Mouse (Mus musculus) adrenal gland, postnatal 10 days (tissue): ENCODE data around the gene Slc44a1. TPM values are rescaled to one million over a fixed set of nuclear protein-coding genes. Genes with fewer than 3 reads are reported as not detected.
A peak's percentile ranks its signal among the peaks of the same experiment; 100 is the strongest.

ENCODE experiments used
- DNase-seq: peaks from one replicate; pipeline ENCODE4 v3.0.0; 2021; ENCODE audit warnings: mixed read lengths
- total RNA-seq, 2 experiments: library from RNA; stranded (reverse); gene quantifications; 2 replicates each; pipeline ENCODE4 v1.2.3; 2021

The Slc44a1 gene
- total RNA-seq, 2 experiments from 2014 or later = 69.5 to 75.8 TPM

GRCm38 (mm10) chr4:53537101-53537500, 96.9 kb downstream of the Slc44a1 start:
- no peak for DNase-seq

GRCm38 (mm10) chr4:53537539-53537938, 97.3 kb downstream of the Slc44a1 start:
- DNase-seq = no peak

- no peak for DNase-seq
These were observed 98.4 kb downstream of the Slc44a1 start for GRCm38 (mm10) chr4:53538600-53538999.

DNA sequence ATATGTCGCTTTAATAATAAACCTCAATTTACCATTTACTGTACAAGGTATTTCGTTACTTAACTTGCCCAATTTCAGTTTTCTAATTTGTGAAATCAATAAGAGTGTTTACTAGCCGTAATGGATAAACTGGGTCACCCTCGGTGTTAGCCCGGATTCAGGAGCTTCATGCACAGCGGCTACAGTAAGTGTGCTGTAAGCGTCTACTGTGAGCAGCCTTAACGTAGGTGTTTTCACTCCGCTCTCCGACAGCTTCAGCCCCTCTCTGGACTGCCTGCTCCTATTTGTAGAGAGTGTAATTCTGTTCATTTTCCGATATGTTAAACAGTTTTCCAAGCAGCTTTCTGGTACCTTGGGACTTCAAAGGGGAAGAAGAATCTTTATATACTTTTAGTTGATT, 99.7 kb downstream of the Slc44a1 start:
- no peak for DNase-seq

DNA sequence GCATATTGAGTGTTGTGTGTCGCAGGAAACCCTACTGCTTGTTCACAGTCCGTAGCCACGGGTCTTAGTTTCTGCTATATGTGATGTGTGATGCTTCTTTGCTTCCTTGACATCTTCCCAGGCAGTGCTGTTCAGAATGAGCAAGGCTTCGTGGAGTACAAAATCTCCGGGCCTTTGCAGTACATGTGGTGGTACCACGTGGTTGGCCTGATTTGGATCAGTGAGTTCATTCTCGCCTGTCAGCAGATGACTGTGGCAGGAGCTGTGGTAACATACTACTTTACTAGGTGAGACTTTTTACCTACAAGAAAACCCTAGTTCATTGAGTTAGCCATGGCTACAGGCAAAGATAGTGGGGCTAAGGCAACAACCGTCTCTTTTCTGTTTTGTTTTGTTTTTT, 103.2 kb downstream of the Slc44a1 start:
- no peak for DNase-seq

DNA sequence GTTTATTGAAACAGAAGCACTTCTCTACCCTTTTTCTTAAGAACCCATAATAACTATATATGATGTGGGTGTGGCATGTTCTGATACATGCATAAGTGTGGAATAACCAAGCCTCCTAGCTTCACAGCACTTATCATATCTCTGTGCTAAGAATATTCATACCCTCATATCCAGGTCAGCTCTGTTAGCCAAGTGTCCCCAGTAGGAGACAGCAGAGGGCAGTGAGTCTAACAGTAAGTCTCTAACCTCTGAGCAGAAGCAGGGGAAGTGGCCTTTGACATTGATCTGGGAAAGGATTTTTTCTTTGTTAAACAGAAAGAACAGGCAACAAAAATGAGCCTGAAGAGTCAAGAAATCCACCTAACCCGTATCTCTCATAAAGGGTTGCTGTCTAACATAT, 104.7 kb downstream of the Slc44a1 start:
- DNase-seq = no peak

GRCm38 (mm10) chr4:53547381-53547780, 107.2 kb downstream of the Slc44a1 start:
- no peak for DNase-seq

- DNase-seq = no peak
These were observed 109.2 kb downstream of the Slc44a1 start for GRCm38 (mm10) chr4:53549375-53549774.

DNA sequence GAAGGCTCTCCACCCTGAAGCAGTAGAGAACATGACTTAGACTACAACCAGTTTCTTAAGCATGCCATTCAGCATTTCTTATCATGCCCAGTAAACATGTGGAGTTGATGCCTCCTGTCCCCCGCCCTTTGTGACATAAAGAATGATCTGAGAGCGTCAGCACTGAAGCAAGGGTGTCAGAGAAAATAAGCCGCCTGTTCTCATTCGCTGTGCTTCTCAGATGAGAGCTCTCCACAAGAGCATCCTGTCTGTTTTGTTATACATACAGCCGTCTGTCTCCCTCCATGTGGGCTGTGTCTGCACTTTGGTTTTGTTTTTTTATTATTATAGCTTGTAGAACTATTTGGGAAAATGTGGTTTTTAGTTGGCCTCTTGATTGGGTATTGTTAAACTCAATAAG, 124.4 kb downstream of the Slc44a1 start:
- no peak for DNase-seq

DNA sequence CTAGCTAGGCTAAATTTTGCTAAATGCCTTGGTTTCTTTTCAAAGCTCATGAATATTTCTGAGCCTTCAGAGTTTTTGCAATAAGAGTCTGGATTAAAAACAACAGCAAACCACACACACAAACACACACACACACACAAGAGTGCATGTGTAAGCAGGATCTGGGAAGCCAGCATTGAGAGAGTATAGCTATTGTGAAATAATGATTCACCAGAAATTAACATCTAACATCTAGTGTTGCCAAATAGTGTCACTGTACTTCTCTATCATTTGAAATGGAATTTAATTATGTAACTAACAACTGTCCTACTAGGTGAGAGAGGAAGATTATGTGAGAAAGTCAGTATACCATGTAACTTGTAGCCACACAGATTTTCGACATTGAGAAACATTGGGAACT, 126.9 kb downstream of the Slc44a1 start:
- DNase-seq = no peak

- no peak for DNase-seq
These were observed 135.3 kb downstream of the Slc44a1 start for GRCm38 (mm10) chr4:53575558-53575957.

DNA sequence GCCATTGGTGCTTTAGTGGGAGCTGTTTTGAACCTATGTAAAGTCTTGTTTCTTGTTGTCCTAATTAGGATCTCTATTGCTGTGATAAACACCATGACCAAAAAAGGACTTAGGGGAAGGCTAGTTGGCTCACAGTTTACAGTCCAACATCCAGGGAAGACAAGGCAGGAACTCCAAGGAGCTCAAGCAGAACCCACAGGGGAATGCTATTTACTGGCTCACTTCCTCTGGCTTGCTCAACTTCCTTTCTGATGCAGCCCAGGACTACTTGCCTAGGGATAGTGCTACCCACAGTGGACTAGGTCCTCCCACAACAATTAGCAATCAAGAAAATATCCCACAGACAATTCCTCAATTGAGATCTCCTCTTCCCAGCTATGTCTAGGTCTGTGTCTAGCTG, 147.5 kb downstream of the Slc44a1 start:
- no peak for DNase-seq

DNA sequence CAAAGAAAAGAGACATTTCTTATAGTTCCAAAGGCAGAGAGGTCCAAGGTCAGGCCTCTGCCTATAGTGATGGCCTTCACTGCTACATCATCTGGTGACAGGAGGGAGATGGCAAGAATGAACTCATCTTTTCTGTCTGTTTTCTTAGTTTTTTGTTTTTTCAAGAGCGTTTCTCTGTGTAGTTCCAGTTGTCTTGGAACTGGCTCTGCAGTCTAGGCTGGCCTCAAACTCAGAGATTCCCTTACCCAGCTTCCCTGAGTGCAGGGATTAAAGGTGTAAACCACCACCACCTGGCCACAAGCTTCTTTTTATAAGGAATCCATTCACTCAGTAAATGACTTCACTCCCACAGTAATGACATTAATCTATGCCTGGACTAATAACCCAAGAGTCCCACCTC, 148.7 kb downstream of the Slc44a1 start:
- DNase-seq = no peak

GRCm38 (mm10) chr4:53589466-53589865, 149.3 kb downstream of the Slc44a1 start:
- no peak for DNase-seq

GRCm38 (mm10) chr4:53590163-53590562, 149.9 kb downstream of the Slc44a1 start:
- DNase-seq = peak; percentile 41

DNA sequence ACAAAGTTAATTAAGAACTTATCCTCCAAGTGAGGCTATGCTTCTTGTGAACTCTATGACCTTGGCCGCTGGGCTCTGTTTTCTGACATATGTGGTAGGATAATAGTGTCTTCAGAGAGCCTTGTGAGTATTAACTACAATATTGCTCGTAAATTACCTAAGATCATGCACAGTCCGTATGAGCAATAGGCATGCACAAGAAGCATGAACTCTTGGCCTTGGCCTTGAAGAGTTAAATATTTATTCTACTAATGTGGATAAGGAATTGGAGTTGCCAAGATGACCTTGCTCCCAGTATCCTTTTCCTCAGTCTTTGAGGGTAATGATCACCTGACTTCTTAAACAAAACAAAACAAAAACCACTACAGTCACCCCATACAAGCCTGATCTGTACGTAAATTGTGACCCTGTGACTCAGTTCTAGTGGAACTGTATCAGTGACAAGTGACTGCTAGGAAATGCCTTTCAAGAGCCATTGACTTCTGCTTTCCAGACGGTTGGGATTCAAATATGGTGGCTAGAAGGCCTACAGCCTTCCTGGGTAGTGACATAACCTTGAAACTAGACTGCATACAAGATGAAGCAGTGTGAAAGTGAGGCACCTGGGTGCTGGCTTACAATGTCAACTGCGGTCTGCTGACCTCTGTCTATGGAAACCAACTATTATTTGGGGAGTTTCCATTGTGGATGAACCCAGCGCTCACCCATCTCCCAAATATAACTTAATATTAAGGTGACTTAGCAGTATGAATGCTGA, 150.7 kb downstream of the Slc44a1 start:
- no peak for DNase-seq

DNA sequence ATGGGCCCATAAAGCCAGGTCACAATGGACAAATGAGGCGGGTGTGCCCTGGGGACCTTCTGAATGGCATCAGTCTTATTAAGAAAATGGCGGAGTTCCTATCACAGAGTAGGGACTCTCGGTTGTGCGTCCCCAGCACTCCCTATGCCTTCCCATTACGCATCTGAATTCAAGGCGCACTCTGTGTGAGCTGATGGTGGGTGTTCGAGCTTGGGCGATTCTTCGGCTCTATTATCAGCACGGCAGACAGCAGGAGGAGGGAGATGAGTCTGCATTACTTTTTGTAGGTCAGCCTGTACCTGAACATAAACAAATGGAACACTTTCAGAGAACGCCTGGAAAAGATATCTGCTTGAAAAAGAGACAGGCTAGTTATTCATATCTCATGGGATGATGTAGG, 151.3 kb downstream of the Slc44a1 start:
- no peak for DNase-seq

- no peak for DNase-seq
These were observed 151.7 kb downstream of the Slc44a1 start for GRCm38 (mm10) chr4:53591941-53592340.

- peak; percentile 21 for DNase-seq
These were observed 152.2 kb downstream of the Slc44a1 start for GRCm38 (mm10) chr4:53592386-53592785.

DNA sequence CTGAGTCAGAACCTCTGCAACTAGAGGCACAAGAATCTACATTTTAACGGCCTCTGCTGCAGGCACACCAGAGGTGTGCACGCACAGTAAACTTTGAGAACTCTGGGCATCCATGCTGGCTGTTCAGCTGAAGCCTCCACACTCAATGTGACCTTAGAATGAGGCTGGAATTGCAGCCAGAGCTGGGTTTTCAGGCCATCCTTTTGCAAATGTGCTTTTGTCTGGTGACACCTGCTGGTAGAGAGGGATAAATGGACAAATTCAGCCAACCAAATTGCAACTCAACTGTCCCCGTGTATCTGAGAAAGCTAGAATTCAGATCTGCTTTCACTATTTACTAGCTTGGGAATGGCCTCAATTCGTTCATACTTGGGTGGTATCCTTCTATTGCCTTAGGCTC, 154.0 kb downstream of the Slc44a1 start:
- peak; percentile 70 for DNase-seq

DNA sequence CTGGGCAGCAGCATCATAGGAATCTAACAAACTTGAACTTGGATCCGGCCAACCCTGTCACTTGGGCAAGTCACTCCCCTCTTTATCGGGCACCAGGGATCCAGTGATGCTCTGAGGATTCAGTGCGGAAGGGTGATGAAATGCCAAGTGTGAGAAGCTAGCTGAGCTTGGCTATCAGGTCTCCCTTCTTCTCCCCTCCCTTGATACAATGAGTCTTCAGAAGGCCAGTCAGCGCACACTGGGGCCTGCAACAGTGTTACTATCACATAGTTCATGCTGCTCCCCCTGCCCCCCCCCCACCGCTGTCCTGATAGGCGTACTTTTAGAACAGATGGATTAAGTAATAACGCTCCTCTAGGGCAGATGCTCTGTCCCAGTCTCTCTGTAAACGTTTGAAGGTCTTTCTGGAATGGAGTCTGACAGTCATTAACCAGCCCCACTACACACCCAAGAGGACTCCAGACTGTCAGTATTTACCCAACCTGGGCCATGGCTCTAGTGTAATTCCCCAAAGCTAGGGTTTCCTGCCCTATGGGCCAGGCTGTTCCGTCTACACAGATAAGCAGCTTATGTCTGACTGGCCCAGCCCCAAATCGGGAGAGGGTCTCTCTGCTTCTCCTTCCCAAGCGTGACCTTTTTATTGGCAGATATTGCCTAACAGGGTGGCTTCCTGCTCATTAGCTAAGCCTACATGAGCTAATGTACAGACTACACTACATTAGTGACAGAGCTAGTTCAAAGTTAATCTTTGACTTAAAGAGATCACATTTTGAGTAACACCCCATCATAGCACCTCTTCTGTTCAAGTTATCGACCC, 155.2 kb downstream of the Slc44a1 start:
- no peak for DNase-seq

DNA sequence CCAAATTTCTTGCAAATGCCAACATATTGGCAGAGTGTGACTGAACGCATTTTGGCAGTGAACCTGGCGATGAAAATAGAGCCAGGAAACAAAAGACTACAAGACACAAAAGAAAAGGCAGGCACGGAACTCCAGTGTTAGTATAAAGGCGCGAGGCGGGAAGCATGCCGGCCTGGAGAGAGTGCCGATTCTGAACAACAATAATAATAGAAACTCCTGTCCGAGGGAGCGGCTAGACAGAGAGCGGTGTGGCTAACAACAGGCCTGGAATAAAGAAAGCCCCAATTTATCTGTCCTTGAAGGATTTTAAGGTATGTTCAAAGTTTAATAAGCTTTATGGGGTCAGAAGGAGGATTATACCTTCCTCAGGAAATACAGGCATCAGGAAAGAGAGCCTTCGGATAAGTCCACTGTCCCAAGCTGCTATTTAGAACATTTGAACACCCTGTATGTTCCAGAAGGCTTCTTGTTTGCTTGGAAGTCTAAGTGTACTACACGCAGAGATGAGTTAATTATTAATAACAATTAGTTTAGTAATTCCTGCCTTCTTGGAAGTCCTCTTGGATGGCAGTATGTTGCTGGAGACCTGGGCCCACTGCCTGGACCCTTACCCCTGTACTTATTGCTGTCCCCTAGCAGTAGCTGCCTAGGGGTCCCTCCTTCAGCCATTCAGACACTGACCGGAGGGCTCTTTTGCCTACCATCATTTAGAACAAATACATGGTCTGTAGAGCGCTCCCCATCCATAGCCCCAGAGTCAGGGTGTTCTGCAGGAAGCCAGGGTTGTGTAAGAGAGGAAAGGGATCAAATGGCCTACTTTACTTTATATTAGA, 156.1 kb downstream of the Slc44a1 start:
- no peak for DNase-seq

DNA sequence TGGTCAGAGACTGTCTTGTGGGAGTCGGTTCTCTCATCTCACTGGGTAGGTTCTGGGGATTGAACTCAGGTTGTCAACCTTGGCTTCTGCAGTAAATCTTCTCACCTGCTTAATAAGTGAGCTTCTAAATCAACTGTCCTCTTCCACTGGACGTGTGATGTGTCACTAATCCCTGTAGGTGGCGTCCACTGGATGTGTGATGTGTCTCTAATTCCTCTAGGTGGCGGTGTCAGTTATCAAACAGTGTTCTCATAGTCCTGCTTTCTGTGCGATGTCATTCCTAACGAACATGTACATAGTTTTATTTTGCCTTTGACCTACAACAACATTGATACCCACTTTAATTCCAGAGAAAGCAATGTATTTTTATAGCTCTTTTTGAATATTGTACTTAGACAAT, 160.2 kb downstream of the Slc44a1 start:
- DNase-seq = no peak
